Mouse (Mus musculus) erythroid progenitor cell, adult 5-6 weeks (primary cell): ENCODE results near the gene Sgf29. TPM values are rescaled to one million over a fixed set of nuclear protein-coding genes. Genes with fewer than 3 reads are reported as not detected.

Experiments
- ATAC-seq: replicated peaks from 2 replicates; pipeline ENCODE4 v1.8.0; 2016; ENCODE audit warnings: moderate number of reproducible peaks, mild to moderate bottlenecking, moderate TSS enrichment, inconsistent platforms; ENCODE audit not compliant: poor library complexity, low FRiP score, severe bottlenecking
- total RNA-seq, 2 experiments: library from RNA; stranded (forward) in 1 of 2; stranded (reverse) in 1 of 2; fragments of 150-400 nt in 1 of 2; fragments of 186-747, 209-891 nt in 1 of 2; gene quantifications; 2 replicates each; pipeline versions ENCODE4 v1.2.3 to v1.2.4; 2015 to 2017; ENCODE audit warnings: low replicate concordance in 2 of 2

Sgf29 gene
- total RNA-seq (2015; ENCODE audit: low replicate concordance) = 36.8 and 54.1 TPM in 2 replicates
- total RNA-seq (2017; ENCODE audit: low replicate concordance) = 0.83 and 10.9 TPM in 2 replicates

DNA sequence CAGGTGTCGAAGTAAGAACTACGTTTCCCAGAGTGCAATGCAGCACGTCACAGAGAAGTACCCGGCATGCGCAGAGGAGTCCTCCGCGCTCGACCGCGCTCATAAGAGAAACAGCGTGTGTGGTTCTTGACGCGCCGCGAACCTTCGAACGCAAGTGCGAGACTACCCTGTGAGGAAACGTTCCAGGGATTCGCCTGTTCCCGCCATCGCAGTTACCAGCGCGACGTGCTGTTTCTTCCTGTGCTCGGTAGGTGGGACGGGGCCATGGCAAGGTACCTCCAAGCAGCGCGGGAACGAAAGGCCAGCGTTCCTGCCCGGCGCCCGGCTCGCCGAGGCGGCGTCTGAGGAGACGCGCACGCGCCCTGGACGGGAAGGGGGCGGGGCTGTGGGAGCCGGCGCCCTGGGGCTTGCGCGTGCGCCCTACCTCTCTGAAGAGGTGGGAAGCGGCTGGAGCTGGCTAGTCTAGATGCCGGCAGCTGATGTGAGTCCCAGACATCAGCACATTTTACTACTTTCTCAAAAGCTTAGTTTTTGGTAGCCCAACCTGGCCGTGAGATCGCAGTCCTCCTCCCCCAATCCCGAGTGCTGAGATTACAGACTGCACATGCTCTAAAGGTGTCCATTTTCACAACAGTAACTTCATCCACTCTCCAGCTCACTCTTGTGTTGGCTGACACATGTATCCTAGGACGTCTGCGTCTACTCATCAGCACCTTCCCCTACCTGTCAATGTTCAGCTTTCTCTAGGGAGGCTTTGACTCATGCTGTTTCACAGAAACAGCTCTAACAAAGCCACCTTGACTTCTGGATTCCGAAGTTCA lies at the start of gene Sgf29:
Sgf29 (plus strand) TSS at position 79 of the 821 bp plus-strand sequence.
- peak; percentile 95 for ATAC-seq

DNA sequence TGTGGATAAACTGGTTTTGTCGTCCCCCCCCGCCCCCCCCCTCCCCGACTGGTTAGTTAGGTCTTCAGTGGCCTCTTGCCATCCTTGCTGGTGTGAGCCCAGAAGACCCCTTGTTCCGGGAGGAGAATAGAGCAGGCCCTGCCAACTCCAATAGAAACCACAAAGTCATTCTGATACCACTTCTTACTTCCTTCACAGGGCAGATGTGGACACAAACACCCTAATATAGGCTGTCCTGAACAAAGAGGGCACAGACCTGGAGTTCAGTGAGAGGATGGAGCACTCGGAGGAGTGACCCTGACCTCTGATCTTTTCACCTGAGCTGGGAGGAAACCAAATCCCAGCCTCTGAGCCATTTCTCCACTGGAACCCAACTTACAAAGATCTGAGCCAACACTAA lies 47.2 kb upstream of the Sgf29 start:
- ATAC-seq = no peak

- no peak for ATAC-seq
These were observed 46.5 kb upstream of the Sgf29 start for GRCm38 (mm10) chr7:126602650-126603049.

GRCm38 (mm10) chr7:126606611-126607010 lies 42.5 kb upstream of the Sgf29 start:
- no peak for ATAC-seq

DNA sequence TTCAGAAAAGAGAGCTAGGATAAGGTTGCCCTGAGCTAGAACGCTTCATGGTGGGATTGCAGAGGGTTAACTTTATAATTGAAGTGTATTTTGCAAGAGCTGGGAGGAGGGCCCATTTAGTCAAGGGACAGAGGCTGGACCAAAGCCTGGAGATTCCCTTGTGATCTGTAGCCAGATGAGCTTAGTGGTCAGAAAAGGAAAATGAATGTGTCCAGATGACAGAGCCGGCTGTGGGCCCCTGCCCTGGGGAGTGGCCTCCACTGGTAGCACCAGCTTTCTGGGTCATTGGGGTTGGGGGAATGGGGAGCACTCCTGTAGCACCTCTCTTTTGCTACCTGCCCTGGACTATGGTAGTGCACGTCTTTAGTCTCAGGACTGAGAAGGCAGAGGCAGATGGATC lies 42.0 kb upstream of the Sgf29 start:
- no peak for ATAC-seq

DNA sequence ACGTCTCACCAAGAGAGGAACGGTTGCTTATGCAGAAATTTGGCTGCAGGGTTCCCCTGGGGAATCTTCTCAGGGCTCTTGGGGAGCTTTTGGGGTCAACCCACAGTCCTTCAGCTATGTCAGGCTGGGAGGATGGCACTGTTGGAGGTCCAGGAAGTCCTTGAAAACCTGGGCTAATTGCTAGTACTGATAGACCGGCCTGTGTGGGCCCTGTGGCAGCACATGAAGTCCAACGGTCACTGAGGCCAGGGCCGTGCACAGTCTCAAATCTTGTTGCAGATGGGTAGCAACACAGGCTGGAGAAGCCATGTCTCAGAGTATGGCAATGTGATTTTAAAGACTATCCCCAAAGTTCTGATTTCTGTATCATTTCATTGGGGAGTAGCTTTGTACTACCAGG lies 41.3 kb upstream of the Sgf29 start:
- ATAC-seq = no peak

DNA sequence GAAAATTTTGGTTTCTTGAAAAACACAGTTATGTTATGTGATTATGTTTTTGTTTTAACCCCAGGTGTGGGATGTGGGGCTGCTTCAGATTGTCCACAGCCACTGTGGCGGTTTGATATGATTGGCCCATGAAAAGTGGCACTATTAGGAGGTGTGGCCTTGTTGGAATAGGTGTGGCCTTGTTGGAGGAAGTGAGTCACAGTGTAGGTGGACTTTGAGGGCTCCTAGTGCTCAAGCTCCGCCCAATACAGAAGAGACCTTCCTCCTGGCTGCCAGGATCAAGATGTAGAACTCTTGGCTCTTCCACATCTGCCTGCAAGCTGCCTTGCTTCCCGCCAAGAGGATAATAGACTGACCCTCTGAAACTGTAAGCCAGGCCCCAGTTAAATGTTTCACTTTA lies 36.4 kb upstream of the Sgf29 start:
- ATAC-seq = no peak

- no peak for ATAC-seq
These were observed 32.4 kb upstream of the Sgf29 start for GRCm38 (mm10) chr7:126616707-126617106.

GRCm38 (mm10) chr7:126619559-126620275 lies 29.4 kb upstream of the Sgf29 start:
- no peak for ATAC-seq

DNA sequence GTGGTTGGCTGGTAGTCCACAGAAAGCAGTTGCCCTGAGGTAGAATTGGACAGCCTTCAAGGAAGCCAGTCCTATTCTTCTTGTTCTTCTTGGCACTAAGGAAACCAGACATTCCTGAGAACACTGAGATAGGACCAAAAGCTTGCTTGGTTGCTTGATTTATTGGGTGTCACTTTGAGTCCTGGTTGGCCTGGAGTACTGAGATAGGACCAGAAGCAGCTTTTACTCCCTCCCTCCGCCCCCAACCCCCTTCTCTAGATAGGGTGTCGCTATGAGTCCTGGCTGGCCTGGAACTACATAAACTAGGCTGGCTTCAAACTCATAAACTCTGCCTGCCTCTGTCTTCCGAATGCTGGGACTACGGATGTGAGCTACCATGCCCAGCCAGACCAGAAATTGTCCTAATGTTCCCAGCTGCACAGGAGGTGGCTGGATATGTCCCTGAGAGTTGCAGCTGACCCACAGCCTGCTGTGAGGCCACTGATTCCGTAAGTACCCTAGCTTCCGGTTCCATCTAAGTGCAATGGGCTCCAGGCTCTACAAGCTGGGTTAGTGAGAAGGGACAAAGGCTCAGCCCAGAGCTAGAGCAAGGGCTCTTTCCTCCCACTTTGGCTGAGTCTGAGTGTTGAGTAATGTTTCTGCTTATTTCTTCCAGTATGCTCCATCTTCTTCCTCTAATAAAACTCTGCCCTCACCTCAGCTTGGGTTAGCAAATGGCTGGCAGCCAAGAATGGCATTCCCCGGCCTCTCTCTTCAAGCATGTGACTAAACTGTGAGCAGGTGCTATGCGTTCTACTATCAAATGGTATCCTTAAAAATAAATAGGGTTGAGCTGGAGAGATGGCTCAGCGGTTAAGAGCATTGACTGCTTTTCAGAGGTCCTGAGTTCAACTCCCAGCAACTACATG lies 27.4 kb upstream of the Sgf29 start:
- ATAC-seq = no peak

GRCm38 (mm10) chr7:126623381-126623780 lies 25.7 kb upstream of the Sgf29 start:
- no peak for ATAC-seq

DNA sequence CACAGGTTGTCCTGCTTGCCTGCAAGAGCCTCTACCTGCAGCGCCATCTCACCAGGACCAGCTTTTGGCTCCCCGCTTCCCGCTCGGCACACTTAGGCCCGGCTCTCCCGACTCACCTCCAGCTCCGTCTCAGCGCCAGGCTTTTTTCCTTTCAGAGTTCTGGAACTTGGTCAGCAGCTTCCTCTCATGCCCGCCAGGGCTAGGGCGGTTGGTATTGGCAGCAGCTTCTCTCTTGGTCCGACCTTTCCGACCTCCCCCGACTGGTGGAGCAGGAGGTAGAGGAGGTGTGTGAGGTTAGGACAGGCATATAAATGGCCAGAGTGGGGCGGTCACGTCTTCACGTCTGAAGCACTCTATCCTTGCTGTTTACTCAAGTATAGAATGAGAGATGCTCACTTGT lies 24.3 kb upstream of the Sgf29 start:
- no peak for ATAC-seq

DNA sequence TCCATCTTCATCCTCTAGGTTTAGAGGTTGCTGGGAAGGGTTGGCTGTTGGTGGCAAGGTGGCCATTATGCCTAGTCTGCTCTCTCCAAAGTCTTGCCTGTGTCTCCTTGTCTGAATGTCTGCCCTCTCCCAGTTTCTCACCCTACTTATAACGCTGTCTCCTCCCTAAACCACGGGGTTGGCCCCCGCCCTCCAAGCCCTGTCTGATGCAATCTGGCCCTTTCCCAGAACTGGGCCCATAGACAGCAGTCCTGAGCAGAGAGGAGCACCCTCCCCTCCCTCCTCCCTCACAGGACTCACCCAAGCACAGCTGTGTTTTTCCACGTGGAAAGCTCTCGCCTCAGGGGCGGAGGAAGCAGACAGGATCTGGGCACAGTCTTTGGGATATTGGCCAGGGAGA lies 23.7 kb upstream of the Sgf29 start:
- ATAC-seq = no peak

DNA sequence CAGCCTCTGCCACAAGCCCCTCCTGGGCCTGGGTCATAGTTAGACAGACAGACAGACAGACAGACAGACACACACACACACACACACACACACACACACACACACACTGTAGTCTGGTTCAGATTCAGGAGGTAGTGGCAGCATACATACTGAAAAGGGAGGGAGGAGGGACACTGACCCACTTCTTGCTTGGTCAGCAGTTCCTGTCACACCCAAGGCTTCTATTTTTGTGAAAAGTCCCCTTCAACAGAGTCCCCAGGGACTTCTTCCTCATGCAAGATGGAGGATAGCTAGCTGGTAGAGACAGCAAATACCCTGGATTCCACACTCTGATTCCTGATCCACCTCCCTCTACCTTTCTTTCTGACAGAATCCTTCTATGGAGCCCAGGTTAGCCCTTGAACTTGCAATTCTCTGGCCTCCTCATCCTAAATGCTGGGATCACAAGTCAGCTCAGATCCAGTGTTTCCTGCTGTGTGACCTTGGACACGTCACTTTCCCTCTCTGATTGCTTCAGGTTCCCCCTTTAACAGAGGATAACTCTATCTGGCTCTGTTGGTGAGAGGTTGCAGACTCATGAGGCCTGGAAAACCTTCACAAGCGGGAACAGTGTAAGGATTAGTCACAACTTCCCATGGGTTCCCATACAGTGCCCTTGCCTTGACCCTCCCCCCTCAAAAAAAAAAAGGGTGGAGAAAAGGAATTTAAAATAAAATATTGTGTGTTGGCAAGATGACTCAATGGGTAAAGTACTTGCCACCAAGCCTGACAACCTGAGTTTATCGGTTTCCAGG lies 23.1 kb upstream of the Sgf29 start:
- no peak for ATAC-seq

- ATAC-seq = no peak
These were observed 21.0 kb upstream of the Sgf29 start for GRCm38 (mm10) chr7:126628111-126628510.

DNA sequence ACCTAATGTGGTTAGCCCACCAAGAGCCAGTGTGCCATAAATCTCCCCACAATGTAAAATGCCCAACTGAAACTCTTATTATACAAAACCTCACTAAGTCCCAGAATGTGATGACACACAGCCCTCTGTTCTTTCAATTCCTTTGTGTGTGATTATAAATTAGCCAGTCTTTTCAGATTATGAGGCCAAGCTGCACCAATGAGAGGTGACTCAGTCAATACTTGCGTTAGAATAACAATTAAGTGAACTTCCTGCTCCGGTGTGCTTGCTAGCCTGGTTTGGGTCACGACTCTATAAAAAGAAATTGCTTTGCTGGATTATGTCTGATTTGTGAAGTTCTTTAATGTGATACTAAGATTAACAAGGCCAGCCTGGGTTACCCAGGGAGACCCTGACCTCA lies 19.2 kb upstream of the Sgf29 start:
- ATAC-seq = no peak

GRCm38 (mm10) chr7:126630824-126631518 lies 18.1 kb upstream of the Sgf29 start, which contains the start of gene Nupr1:
Gene Nupr1, minus strand, starts transcription at chr7:126630861.
- ATAC-seq = no peak

- ATAC-seq = no peak
These were observed 16.6 kb upstream of the Sgf29 start for GRCm38 (mm10) chr7:126632478-126632877.

- ATAC-seq = no peak
These were observed 13.7 kb upstream of the Sgf29 start for GRCm38 (mm10) chr7:126635375-126635774.
